Mouse (Mus musculus): ENCODE measurements around the gene Prox1.

The Prox1 gene

DNA sequence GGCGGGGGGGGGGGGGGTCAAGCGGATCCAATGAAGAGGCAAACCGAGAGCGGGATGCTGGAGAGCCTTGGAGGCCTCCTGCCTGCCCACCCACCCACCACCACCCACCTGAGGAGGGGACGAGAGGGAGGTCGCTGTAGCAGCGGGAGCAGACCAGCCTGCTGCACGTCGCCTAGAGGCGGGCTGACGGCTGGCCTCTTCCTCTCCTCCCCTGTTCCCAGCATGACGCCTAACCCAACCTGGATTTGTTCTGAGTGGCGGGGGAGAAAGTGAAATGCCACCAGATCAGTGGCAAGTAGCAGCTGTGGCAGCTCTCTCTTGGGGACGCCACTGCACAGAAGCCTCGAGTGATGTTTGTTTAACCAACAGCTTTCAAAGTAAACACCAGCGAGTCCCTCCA lies 3.1 kb upstream of the Prox1 start:
- DNase-seq (ENCODE audit: low spot score in 2 of 2) = no peak

DNA sequence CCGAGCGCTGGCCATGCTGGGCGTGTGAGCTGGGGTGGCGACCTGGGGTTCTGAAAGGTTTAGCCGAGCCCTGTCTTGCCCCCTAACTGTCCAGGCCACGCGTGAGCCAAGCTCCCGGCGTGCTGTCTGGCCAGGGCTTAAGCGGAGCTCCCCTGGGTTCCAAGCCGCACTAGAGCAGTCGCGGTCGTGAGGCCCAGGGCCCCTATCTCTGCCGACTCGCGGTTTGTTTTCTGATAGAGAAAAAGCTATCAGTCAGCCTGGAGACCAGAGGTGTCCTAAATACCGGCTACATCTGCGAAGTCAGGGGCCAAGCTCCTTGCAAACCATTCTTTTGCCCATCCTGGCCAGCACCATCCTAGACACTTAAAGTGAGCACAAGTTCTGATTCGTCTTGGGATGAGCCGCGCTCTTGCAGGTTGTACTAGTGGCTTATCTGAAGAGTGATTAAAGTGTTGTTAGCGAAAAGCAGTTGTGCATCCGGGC lies 2.5 kb upstream of the Prox1 start:
- no peak for DNase-seq (ENCODE audit: low spot score in 2 of 2)

DNA sequence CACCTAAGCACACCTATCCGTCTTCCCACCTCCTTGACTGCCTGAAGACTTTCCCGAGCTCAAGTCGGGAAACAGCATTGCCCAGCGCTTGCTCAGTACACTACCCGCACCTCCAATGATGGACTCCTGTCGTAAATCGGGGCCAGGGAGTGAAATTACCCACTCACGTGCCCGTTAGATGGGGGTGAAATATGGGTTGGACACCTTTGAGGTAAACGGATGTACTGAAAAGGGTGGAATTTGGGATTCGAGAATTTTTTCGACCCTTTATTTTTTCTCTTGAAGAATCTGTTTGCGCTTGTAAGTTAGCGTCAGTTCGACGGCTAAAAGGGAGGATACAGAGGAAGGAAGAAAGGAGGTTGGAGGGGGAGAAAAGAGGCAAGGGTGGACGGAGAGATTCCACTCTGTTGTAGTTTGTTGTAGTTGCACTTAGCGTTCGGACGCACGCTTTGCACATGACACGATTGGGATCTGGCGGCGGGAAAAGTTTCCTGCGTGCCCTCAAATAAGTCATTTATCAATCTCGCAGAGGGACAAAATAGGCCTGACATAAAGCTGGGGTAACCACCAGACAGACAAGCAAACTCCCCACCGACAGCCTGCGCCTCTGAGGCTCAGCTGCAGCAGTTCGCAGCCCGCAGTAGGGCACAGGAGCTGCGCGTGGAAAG lies 1.9 kb upstream of the Prox1 start:
- DNase-seq (ENCODE audit: low spot score in 2 of 2) = no peak

- no peak for DNase-seq (ENCODE audit: low spot score in 2 of 2)
Measured at GRCm38 (mm10) chr1:190171750-190172149, 1.2 kb upstream of the Prox1 start.

DNA sequence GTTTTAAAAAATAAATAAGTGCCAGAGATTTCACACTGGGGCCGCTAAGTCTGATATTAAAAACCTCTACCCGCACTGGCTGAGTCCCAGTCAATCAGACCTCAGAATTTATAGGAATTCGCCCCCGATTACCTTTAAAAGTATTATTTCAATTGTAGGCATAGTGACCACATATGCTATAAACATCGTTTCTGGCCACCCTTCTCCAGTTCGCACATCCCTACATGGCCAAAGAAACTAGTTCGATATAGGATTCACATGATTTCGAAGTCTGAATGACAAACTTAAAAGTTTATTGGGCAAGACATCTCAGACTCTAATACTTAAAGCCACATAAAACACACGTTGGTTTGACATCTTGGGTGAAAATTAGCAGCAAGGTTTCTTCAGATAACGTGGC lies 827 bp upstream of the Prox1 start:
- no peak for DNase-seq (ENCODE audit: low spot score in 2 of 2)

- DNase-seq (ENCODE audit: low spot score in 2 of 2) = no peak
Measured at GRCm38 (mm10) chr1:190170819-190171216, 304 bp upstream of the Prox1 start.

- no peak for DNase-seq (ENCODE audit: low spot score in 2 of 2)
Measured at GRCm38 (mm10) chr1:190168761-190169671, 1.5 kb downstream of the Prox1 start.

- DNase-seq (ENCODE audit: low spot score in 2 of 2) = no peak
Measured at GRCm38 (mm10) chr1:190168115-190168514, 2.4 kb downstream of the Prox1 start.

- DNase-seq (ENCODE audit: low spot score in 2 of 2) = no peak
Measured at GRCm38 (mm10) chr1:190167609-190168008, 2.9 kb downstream of the Prox1 start.

DNA sequence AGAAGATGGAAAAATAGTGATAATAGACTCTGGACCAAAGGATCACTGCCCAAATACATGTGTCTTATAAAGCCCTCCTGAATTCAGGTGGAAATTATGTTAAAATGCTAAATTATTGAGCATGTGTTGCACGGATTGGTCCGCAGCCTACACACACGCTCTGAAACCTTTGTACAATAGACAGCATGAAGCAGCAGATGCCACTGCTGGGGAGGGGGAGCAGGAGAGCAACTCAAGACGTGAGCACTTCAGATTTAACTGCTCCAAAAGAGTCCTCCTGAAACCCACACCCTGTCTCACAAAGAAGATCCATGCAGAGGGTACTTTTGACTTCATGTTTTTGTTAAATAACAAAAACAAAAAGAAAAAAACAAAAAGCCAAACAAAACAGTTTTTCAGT lies 5.0 kb downstream of the Prox1 start:
- no peak for DNase-seq (ENCODE audit: low spot score in 2 of 2)

GRCm38 (mm10) chr1:190163471-190163870 lies 7.0 kb downstream of the Prox1 start:
- no peak for DNase-seq (ENCODE audit: low spot score in 2 of 2)

- no peak for DNase-seq (ENCODE audit: low spot score in 2 of 2)
Measured at GRCm38 (mm10) chr1:190161708-190162465, 8.6 kb downstream of the Prox1 start.

DNA sequence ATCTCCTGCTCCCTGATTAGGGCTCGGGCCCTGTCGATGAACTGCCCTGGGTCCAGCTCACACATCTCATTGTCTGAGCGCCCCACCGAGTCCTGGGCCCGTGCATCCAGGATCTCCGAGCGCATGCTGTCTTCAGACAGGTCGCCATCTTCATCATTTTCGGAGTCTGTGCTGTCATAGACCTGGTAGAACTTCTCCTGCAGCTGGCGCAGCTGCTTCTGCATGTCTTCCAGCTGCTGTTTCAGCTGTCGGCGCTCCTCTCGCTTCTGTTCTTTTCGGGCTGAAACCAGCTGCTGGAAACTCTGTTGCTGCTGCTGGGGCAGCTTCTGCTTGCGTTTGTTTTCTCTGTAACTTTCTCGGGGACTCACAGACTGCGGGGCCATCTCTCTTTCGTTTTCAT lies 9.2 kb downstream of the Prox1 start:
- DNase-seq (ENCODE audit: low spot score in 2 of 2) = no peak

DNA sequence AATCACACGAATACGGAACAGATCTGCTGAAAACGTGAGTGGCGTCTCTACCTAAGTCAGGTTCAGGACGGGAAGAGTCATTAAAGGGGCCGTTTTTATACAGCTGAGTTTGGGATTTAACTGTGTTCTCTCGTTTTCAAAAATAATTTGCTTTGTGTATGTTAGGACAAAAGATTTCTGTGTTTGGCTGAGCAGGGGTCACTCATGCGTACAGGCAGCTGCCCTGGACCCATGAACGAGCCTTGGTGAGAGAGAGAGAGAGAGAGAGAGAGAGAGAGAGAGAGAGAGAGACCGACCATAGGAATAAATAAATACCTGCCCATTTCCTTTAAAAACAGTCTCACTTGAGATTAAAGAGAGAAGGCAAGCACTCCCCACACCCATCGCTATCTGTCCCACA lies 11.1 kb downstream of the Prox1 start:
- no peak for DNase-seq (ENCODE audit: low spot score in 2 of 2)

DNA sequence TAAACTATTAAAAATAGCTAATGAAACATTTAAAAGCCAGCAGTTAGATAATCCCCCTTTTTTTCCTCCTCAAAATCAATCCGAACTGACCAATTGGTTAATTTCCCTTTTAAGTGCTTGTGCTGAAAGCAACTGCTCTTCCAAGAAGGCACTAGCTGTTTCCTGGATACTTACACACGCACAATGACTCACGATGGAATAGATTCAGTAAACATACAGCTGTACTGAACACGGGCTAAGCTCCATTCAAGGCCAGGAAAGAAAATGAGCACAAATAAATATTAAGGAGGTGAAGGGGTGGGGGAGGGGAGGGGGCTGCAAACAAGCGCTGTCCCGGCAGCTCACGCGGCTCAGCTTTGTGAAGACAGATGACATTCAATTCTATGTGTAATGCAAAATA lies 14.8 kb downstream of the Prox1 start:
- DNase-seq (ENCODE audit: low spot score in 2 of 2) = no peak

- DNase-seq (ENCODE audit: low spot score in 2 of 2) = no peak
Measured at GRCm38 (mm10) chr1:190155021-190155420, 15.5 kb downstream of the Prox1 start.

DNA sequence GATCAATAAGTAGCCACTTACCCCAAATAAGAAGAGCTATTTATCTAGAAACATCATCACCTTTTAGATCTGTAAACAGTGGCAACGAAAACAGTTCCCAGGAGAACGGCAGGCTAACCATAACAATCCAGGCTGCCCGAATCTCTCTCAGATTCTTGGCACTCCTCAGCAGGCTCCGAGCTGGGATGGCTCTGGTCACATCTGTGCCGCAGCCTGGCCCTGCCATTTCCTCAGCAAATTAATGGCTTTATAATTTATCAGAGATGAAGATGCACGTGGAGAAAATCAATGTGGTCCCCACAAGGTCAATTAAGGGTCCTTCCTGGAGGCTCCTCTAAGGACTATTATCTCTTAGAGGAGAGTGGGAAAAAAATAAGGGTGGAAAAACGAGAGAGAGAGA lies 16.2 kb downstream of the Prox1 start:
- no peak for DNase-seq (ENCODE audit: low spot score in 2 of 2)

- no peak for DNase-seq (ENCODE audit: low spot score in 2 of 2)
Measured at GRCm38 (mm10) chr1:190152603-190153002, 17.9 kb downstream of the Prox1 start.

DNA sequence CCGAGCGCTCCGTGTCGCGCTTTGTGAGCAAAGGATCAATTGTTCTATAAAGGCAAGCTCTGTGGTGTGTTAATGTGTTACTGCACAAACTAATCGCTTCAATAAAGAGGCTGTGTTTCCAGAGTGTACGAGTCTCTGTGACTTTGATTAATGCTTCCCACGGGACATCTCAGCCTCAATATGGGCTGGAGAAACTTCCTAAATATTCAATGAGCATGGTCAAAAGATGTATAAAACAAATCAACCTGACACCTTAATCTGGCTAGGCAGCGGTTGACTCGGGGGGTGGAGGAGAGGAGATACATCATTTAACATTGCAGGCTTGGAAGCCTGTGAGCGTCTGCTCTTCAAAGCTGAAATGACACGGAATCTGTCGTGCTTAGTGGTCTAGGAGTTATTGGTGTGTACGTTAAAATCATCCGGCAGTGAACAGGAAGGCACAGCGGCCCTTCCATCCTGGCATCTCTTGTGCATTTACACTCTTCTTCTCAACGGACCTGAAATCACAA lies 21.2 kb downstream of the Prox1 start:
- DNase-seq (ENCODE audit: low spot score in 2 of 2) = no peak

DNA sequence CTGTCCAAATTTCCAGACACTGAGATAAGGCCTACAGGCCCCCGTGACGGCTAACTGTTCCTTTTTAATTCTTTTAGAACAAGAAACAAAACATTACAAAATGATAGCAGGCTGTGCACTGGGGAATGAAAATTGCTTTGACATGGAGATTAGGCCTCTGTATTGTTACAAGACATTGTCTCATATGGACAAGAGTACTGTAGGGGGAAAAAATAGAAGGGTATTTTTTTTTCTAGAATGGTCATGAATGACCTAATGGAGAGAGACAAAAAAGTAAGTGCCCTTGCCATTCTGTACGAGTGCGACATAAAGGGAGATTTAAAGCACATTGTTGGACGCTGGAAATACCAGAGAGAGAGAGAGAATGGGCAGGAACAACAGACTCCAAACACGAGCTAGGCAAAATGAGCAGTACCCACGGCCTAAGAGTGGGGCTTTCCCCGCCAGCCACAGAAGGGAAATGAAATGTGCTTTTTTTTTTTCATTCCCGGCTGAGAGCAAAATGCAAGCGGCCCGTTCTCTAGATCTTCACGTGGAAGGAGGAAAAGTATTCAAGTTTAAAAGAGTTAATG lies 21.8 kb downstream of the Prox1 start:
- DNase-seq (ENCODE audit: low spot score in 2 of 2) = no peak

DNA sequence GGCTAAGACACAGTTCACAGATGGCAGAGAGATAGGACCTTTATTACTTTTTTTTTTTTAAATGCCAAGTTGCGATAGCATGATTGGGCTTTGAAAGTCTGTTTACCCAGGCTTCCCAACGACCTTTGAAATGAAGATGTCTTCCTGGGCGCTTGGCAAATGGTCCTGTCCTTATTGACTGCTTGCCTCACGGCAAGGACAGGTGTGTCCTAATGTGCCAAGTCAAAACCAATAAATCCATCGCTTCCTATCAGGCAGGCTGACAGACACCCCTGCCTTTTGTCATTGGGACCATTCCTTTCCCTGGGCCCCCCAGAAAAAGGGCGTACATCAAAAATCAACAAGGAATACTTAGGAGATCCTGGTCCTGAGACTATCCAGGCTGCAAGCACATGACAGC lies 22.7 kb downstream of the Prox1 start:
- DNase-seq (ENCODE audit: low spot score in 2 of 2) = no peak

GRCm38 (mm10) chr1:190144416-190144815 lies 26.1 kb downstream of the Prox1 start:
- no peak for DNase-seq (ENCODE audit: low spot score in 2 of 2)

Measured in spleen, postnatal 10 days (tissue).